Mouse (Mus musculus) urinary bladder, postnatal 10 days (tissue): ENCODE data around the gene Rnase2b.
"Not testable (repeated sequence)": the region's sequence is repeated elsewhere in the genome, so short reads cannot be mapped to it uniquely, and the experiment has no call there.

Source experiments
- DNase-seq: peaks from one replicate; pipeline ENCODE4 v3.0.0; 2022; ENCODE audit warnings: low spot score

The Rnase2b gene

GRCm38 (mm10) chr14:51161976-51162375 is at the start of gene Rnase2b:
Gene Rnase2b (plus strand): TSS chr14:51162260.
- not testable (repeated sequence) for DNase-seq

- no peak for DNase-seq
Observed at GRCm38 (mm10) chr14:51113476-51113875, 48.6 kb upstream of the Rnase2b start.

GRCm38 (mm10) chr14:51113916-51114560 is 48.0 kb upstream of the Rnase2b start, which contains the start of gene Eddm3b:
Gene Eddm3b (plus strand): TSS chr14:51114426.
- no peak for DNase-seq

- no peak for DNase-seq
Observed at GRCm38 (mm10) chr14:51125684-51126083, 36.4 kb upstream of the Rnase2b start.

- no peak for DNase-seq
Observed at GRCm38 (mm10) chr14:51127648-51128258, 34.3 kb upstream of the Rnase2b start.

- no peak for DNase-seq
Observed at GRCm38 (mm10) chr14:51128775-51129623, 33.1 kb upstream of the Rnase2b start.

- no peak for DNase-seq
Observed at GRCm38 (mm10) chr14:51129624-51129975, 32.5 kb upstream of the Rnase2b start.

GRCm38 (mm10) chr14:51130315-51130940 is 31.6 kb upstream of the Rnase2b start:
- no peak for DNase-seq

- DNase-seq = no peak
Observed at GRCm38 (mm10) chr14:51131086-51131815, 30.8 kb upstream of the Rnase2b start.

- no peak for DNase-seq
Observed at GRCm38 (mm10) chr14:51132372-51132771, 29.7 kb upstream of the Rnase2b start.

GRCm38 (mm10) chr14:51140342-51140741 is 21.7 kb upstream of the Rnase2b start:
- no peak for DNase-seq

- DNase-seq = no peak
Observed at GRCm38 (mm10) chr14:51142119-51142518, 19.9 kb upstream of the Rnase2b start.

GRCm38 (mm10) chr14:51142568-51142967 is 19.5 kb upstream of the Rnase2b start:
- DNase-seq = no peak

GRCm38 (mm10) chr14:51143287-51143686 is 18.8 kb upstream of the Rnase2b start:
- DNase-seq = no peak

GRCm38 (mm10) chr14:51143937-51144336 is 18.1 kb upstream of the Rnase2b start:
- DNase-seq = no peak

- no peak for DNase-seq
Observed at GRCm38 (mm10) chr14:51144451-51144850, 17.6 kb upstream of the Rnase2b start.

GRCm38 (mm10) chr14:51145521-51145920 is 16.5 kb upstream of the Rnase2b start:
- no peak for DNase-seq

- DNase-seq = no peak
Observed at GRCm38 (mm10) chr14:51146685-51147084, 15.4 kb upstream of the Rnase2b start, which contains the start of gene Rnase1. Gene Rnase1 (minus strand): TSS chr14:51146785.

GRCm38 (mm10) chr14:51148006-51148405 is 14.1 kb upstream of the Rnase2b start:
- no peak for DNase-seq

- DNase-seq = no peak
Observed at GRCm38 (mm10) chr14:51149164-51149563, 12.9 kb upstream of the Rnase2b start.

- DNase-seq = no peak
Observed at GRCm38 (mm10) chr14:51150206-51150831, 11.7 kb upstream of the Rnase2b start.
